Mouse (Mus musculus) thymus, adult 2 months (tissue): ENCODE results near the gene Sox6.

Experiments
- CTCF ChIP-seq: fragments of 200-500 bp; IDR thresholded peaks from 2 replicates; pipeline ENCODE4 v1.5.1; 2012; ENCODE audit warnings: mild to moderate bottlenecking, control low read depth, low read length, moderate library complexity, borderline replicate concordance; ENCODE audit not compliant: control insufficient read depth, poor library complexity, insufficient read depth; ENCODE audit errors: extremely low read depth
- POLR2A ChIP-seq: fragments of 200-500 bp; IDR thresholded peaks from 2 replicates; pipeline ENCODE4 v1.6.1; 2012; ENCODE audit warnings: mild to moderate bottlenecking, low read length, control low read depth, moderate library complexity; ENCODE audit not compliant: control insufficient read depth, poor library complexity, insufficient read depth; ENCODE audit errors: extremely low read depth

GRCm38 (mm10) chr7:115489608-115490007 lies 549.0 kb downstream of the Sox6 start:
- TF ChIP-seq CTCF (peak; percentile 62; the same call in 1 of the 2 replicates), POLR2A (no peak)
